In the genomic region with DNA sequence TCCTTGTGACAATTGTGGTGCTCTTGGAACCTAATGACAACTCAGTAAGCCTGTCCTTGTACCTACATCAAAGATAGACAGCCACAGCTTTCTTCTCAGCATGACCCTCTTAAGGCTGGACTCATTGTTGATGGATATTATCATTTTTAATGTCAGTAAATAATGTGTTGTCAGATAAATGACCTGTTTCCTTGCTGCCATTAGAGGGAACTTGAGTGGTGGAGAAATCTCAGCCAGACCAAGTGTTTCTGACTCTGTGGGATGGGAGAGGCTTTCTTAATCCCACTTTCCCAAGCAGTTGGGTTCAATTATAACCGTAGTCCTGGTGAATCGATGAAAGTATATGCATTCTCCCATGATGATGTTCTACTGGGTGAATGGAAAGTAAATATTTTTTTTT, we compare ENCODE assay signal across 25 mouse cellular contexts.
DNase-seq lines count a peak whose midpoint lies in the region; ATAC-seq and TF ChIP-seq lines count a peak whose summit lies in the region.
"Had no signal": no experiment of that assay in that cellular context is flagged by ENCODE, and none has a peak within 500 bp of the region (broad histone marks: within the 10 kb centered on the region; RNA-seq: fewer than 3 reads in every experiment).

No protein-coding gene starts in this region.

- 37% methylated on average over 2 of the region's 2 CpGs for WGBS in lung, embryonic 14.5 days
- 36% methylated on average over 2 of the region's 2 CpGs for WGBS in lung, embryonic 16.5 days

- H3K9me3 ChIP-seq in lung, embryonic 14.5 days (ENCODE audit: low read depth, low read length): no peaks in the 10 kb centered on the region
- no peaks in the 10 kb centered on the region for H3K9me3 ChIP-seq in lung, embryonic 16.5 days (ENCODE audit: control insufficient read depth, low read length)
- H3K9me3 ChIP-seq: embryonic facial prominence, embryonic 10.5 days; embryonic facial prominence, embryonic 12.5 days; forebrain, embryonic 13.5 days; forebrain, embryonic 15.5 days; G1E had no signal

- H3K27ac ChIP-seq in lung, embryonic 14.5 days (ENCODE audit: low read depth): no peak overlapping the region; the same call in 1 of the 2 replicates
- H3K27ac ChIP-seq in lung, embryonic 16.5 days (ENCODE audit: low read length): peak overlapping the region; percentile 37; the same call in 1 of the 2 replicates
- H3K27ac ChIP-seq: embryonic facial prominence, embryonic 10.5 days; embryonic facial prominence, embryonic 12.5 days; forebrain, embryonic 13.5 days; forebrain, embryonic 15.5 days had no signal

- peaks cover 10% of the 10 kb centered on the region for H3K4me1 ChIP-seq in lung, embryonic 14.5 days (ENCODE audit: insufficient read depth)
- H3K4me1 ChIP-seq in lung, embryonic 16.5 days (replicated peaks; ENCODE audit: control insufficient read depth, insufficient read depth, low read length): peaks cover 8% of the 10 kb centered on the region; the same call in 1 of the 2 replicates
- H3K4me1 ChIP-seq: embryonic facial prominence, embryonic 10.5 days; embryonic facial prominence, embryonic 12.5 days; forebrain, embryonic 13.5 days; forebrain, embryonic 15.5 days had no signal

- H3K27me3 ChIP-seq in lung, embryonic 14.5 days (ENCODE audit: insufficient read depth, low read length): no peaks in the 10 kb centered on the region
- no peaks in the 10 kb centered on the region for H3K27me3 ChIP-seq in lung, embryonic 16.5 days (ENCODE audit: control insufficient read depth, insufficient read depth, low read depth, low read length)
- H3K27me3 ChIP-seq: CH12.LX; embryonic facial prominence, embryonic 12.5 days; Patski had no signal

- no peak for TF ChIP-seq CTCF in lung, embryonic 14.5 days (IDR thresholded peaks at IDR 0.05; ENCODE audit: low read depth)

- H3K9ac ChIP-seq in lung, embryonic 14.5 days: no peak overlapping the region
- H3K9ac ChIP-seq in lung, embryonic 16.5 days (ENCODE audit: low read length): no peak overlapping the region
- H3K9ac ChIP-seq: embryonic facial prominence, embryonic 12.5 days; forebrain, embryonic 13.5 days; forebrain, embryonic 15.5 days had no signal

- DNase-seq in lung, embryonic 14.5 days: peak; percentile 90
- DNase-seq in lung, postnatal 4 days: no peak
- DNase-seq in lung, adult 18-20 months: no peak
- DNase-seq in lung, postnatal 10 days: peak; percentile 42
- peak; percentile 30 for DNase-seq in lung, postnatal 36 days
- DNase-seq in urinary bladder, postnatal 4 days (ENCODE audit: low spot score in 2 of 2): no peak
- DNase-seq: adrenal gland, adult 8-10 months; adrenal gland, postnatal 14 days; adrenal gland, postnatal 36 days; B cell, adult 2 months; cerebellum, adult 11-12 months; cerebellum, adult 2 months; cerebellum, adult 9-11 months; cerebellum, postnatal 14 days; cerebellum, postnatal 36 days had no signal

- H3K4me2 ChIP-seq in lung, embryonic 14.5 days: no peak overlapping the region
- H3K4me2 ChIP-seq in lung, embryonic 16.5 days (ENCODE audit: low read depth, low read length): no peak overlapping the region
- H3K4me2 ChIP-seq: embryonic facial prominence, embryonic 12.5 days; forebrain, embryonic 13.5 days; forebrain, embryonic 15.5 days had no signal

- no peaks in the 10 kb centered on the region for H3K36me3 ChIP-seq in lung, embryonic 14.5 days (ENCODE audit: insufficient read depth)
- no peaks in the 10 kb centered on the region for H3K36me3 ChIP-seq in lung, embryonic 16.5 days (ENCODE audit: control insufficient read depth, insufficient read depth, low read length)
- H3K36me3 ChIP-seq: embryonic facial prominence, embryonic 10.5 days; embryonic facial prominence, embryonic 12.5 days; forebrain, embryonic 15.5 days; G1E had no signal

- H3K4me3 ChIP-seq in lung, embryonic 14.5 days (ENCODE audit: low read depth, low read length): no peak overlapping the region
- H3K4me3 ChIP-seq in lung, embryonic 16.5 days (ENCODE audit: low read length): no peak overlapping the region
- H3K4me3 ChIP-seq: embryonic facial prominence, embryonic 10.5 days; embryonic facial prominence, embryonic 12.5 days; forebrain, embryonic 13.5 days; forebrain, embryonic 15.5 days had no signal

- ATAC-seq in lung, embryonic 14.5 days (ENCODE audit: insufficient read depth): peak; percentile 64; the same call in 1 of the 2 replicates
- peak; percentile 53 for ATAC-seq in lung, embryonic 16.5 days (ENCODE audit: low read depth)
- ATAC-seq: activated CD4-positive, CD25-positive, alpha-beta regulatory T cell, adult 4 months; CD4-positive, CD25-positive, alpha-beta regulatory T cell, adult 4 months; forebrain, embryonic 13.5 days; forebrain, embryonic 15.5 days; Patski had no signal

Comparison
In these comparisons a context has a peak if more than half of its experiments do, and no peak if none do; other contexts are left out.
1. DNase-seq: peak in lung, embryonic 14.5 days (single experiment), lung, postnatal 10 days (single experiment) and lung, postnatal 36 days (single experiment); none in lung, postnatal 4 days (0 of 2), lung, adult 18-20 months (0 of 2) and urinary bladder, postnatal 4 days (0 of 2).